Mouse (Mus musculus) frontal cortex, postnatal 36 days (tissue): ENCODE measurements at regions not wholly inside any gene's neighbourhood (a gene's known extent, or its start where the extent isn't known, plus 50 kb on each side); places are given as distances from the start of the nearest gene placed in this dataset.
A peak's percentile ranks its signal among the peaks of the same experiment; 100 is the strongest.

Experiments
- DNase-seq, 2 experiments: peaks; one replicate each; pipeline ENCODE4 v3.0.0; 2022; ENCODE audit warnings: low spot score in 2 of 2

GRCm38 (mm10) chr2:174848981-174849681 lies 88.7 kb downstream of the Edn3 start:
- DNase-seq, result no peak

- no peak for DNase-seq
These were observed 90.4 kb downstream of the Edn3 start for GRCm38 (mm10) chr2:174850860-174851259.

- peak; percentile 65 to 70 for DNase-seq
These were observed 91.3 kb downstream of the Edn3 start for GRCm38 (mm10) chr2:174851525-174852330.

GRCm38 (mm10) chr2:174853786-174854185 lies 93.4 kb downstream of the Edn3 start:
- DNase-seq, result no peak

- no peak for DNase-seq
These were observed 95.1 kb downstream of the Edn3 start for GRCm38 (mm10) chr2:174855548-174855947.

- no peak for DNase-seq
These were observed 95.7 kb downstream of the Edn3 start for GRCm38 (mm10) chr2:174856135-174856534.

- DNase-seq, result peak; percentile 66 to 88
These were observed 97.8 kb downstream of the Edn3 start for GRCm38 (mm10) chr2:174858011-174858834.

GRCm38 (mm10) chr2:174858835-174859215 lies 98.4 kb downstream of the Edn3 start:
- DNase-seq, result no peak

GRCm38 (mm10) chr2:174859533-174859932 lies 99.1 kb downstream of the Edn3 start:
- peak in 1 of 2 experiments; percentile 9 for DNase-seq

- DNase-seq, result no peak
These were observed 104.2 kb downstream of the Edn3 start for GRCm38 (mm10) chr2:174864657-174865056.

- DNase-seq, result no peak
These were observed 106.1 kb downstream of the Edn3 start for GRCm38 (mm10) chr2:174866546-174866945.

- DNase-seq, result no peak
These were observed 107.0 kb downstream of the Edn3 start for GRCm38 (mm10) chr2:174867397-174867796.

- DNase-seq, result no peak
These were observed 107.8 kb downstream of the Edn3 start for GRCm38 (mm10) chr2:174868186-174868585.

- DNase-seq, result no peak
These were observed 108.4 kb downstream of the Edn3 start for GRCm38 (mm10) chr2:174868743-174869369.

- DNase-seq, result no peak
These were observed 109.9 kb downstream of the Edn3 start for GRCm38 (mm10) chr2:174870284-174870683.

GRCm38 (mm10) chr2:174871225-174871624 lies 110.8 kb downstream of the Edn3 start:
- no peak for DNase-seq

- DNase-seq, result no peak
These were observed 111.4 kb downstream of the Edn3 start for GRCm38 (mm10) chr2:174871844-174872243.

GRCm38 (mm10) chr2:174876886-174877285 lies 116.5 kb downstream of the Edn3 start:
- no peak for DNase-seq

- no peak for DNase-seq
These were observed 118.6 kb downstream of the Edn3 start for GRCm38 (mm10) chr2:174878979-174879378.

- DNase-seq, result no peak
These were observed 120.2 kb downstream of the Edn3 start for GRCm38 (mm10) chr2:174880659-174881058.
